Comparison of ENCODE assay signal across 28 mouse cellular contexts in genomic region chr11:116484261-116484660, GRCm38 (mm10). TPM values are rescaled to one million over a fixed set of nuclear protein-coding genes. Genes with fewer than 3 reads are reported as not detected.
DNase-seq lines count a peak whose midpoint lies in the region; ATAC-seq and TF ChIP-seq lines count a peak whose summit lies in the region.
"Had no signal": no experiment of that assay in that cellular context is flagged by ENCODE, and none has a peak within 500 bp of the region (broad histone marks: within the 10 kb centered on the region; RNA-seq: fewer than 3 reads in every experiment).

No protein-coding gene starts in this region.

- peaks cover 80% of the 10 kb centered on the region for H3K36me3 ChIP-seq in intestine, postnatal 0 days (ENCODE audit: control insufficient read depth, insufficient read depth)
- H3K36me3 ChIP-seq in intestine, embryonic 16.5 days (ENCODE audit: control insufficient read depth, insufficient read depth, low read length), result peaks cover 35% of the 10 kb centered on the region
- H3K36me3 ChIP-seq in kidney, embryonic 15.5 days, result peaks cover 92% of the 10 kb centered on the region
- H3K36me3 ChIP-seq in liver, embryonic 13.5 days, result peaks cover 84% of the 10 kb centered on the region
- H3K36me3 ChIP-seq in liver, embryonic 12.5 days, result peaks cover 89% of the 10 kb centered on the region

- no peak overlapping the region for H3K9ac ChIP-seq in intestine, postnatal 0 days (ENCODE audit: low read depth, low read length)
- no peak overlapping the region for H3K9ac ChIP-seq in intestine, embryonic 16.5 days (ENCODE audit: low read depth, low read length)
- H3K9ac ChIP-seq in kidney, embryonic 15.5 days, result no peak overlapping the region
- no peak overlapping the region for H3K9ac ChIP-seq in liver, embryonic 13.5 days
- H3K9ac ChIP-seq in liver, embryonic 12.5 days, result no peak overlapping the region
- H3K9ac ChIP-seq: embryonic facial prominence, embryonic 13.5 days; forebrain, embryonic 12.5 days; forebrain, embryonic 15.5 days; heart, embryonic 13.5 days had no signal

- H3K4me3 ChIP-seq in intestine, postnatal 0 days (ENCODE audit: low read depth, low read length), result no peak overlapping the region
- no peak overlapping the region for H3K4me3 ChIP-seq in intestine, embryonic 16.5 days (ENCODE audit: low read length)
- no peak overlapping the region for H3K4me3 ChIP-seq in kidney, embryonic 15.5 days (replicated peaks)
- no peak overlapping the region for H3K4me3 ChIP-seq in liver, embryonic 13.5 days (replicated peaks)
- no peak overlapping the region for H3K4me3 ChIP-seq in liver, embryonic 12.5 days
- H3K4me3 ChIP-seq: embryonic facial prominence, embryonic 10.5 days; embryonic facial prominence, embryonic 13.5 days; erythroblast, embryonic 14.5 days; forebrain, embryonic 12.5 days; forebrain, embryonic 15.5 days; heart, adult 2 months; heart, embryonic 10.5 days; heart, embryonic 13.5 days had no signal

- WGBS in intestine, postnatal 0 days, result 78% methylated on average over 8 of the region's 8 CpGs
- WGBS in intestine, embryonic 16.5 days, result 79% methylated on average over 8 of the region's 8 CpGs
- WGBS in kidney, embryonic 15.5 days, result 86% methylated on average over 8 of the region's 8 CpGs
- 71% methylated on average over 8 of the region's 8 CpGs for WGBS in liver, embryonic 13.5 days (ENCODE audit: insufficient replicate concordance)
- 81% methylated on average over 8 of the region's 8 CpGs for WGBS in liver, embryonic 12.5 days (ENCODE audit: insufficient replicate concordance)

- peak overlapping the region; percentile 21; the same call in 1 of the 2 replicates for H3K27ac ChIP-seq in intestine, postnatal 0 days (ENCODE audit: low read depth, low read length)
- no peak overlapping the region for H3K27ac ChIP-seq in intestine, embryonic 16.5 days (ENCODE audit: low read length)
- 0 out of 2 replicates have a peak overlapping the region, but pooled peaks have one; percentile 6 for H3K27ac ChIP-seq in kidney, embryonic 15.5 days
- peak overlapping the region; percentile 19 for H3K27ac ChIP-seq in liver, embryonic 13.5 days
- no peak overlapping the region for H3K27ac ChIP-seq in liver, embryonic 12.5 days
- H3K27ac ChIP-seq: embryonic facial prominence, embryonic 10.5 days; embryonic facial prominence, embryonic 13.5 days; forebrain, embryonic 12.5 days; forebrain, embryonic 15.5 days; heart, adult 2 months; heart, embryonic 10.5 days; heart, embryonic 13.5 days had no signal

- H3K27me3 ChIP-seq in intestine, postnatal 0 days (replicated peaks; ENCODE audit: control insufficient read depth, insufficient read depth, low read length), result no peaks in the 10 kb centered on the region
- H3K27me3 ChIP-seq in intestine, embryonic 16.5 days (replicated peaks; ENCODE audit: control insufficient read depth, insufficient read depth, low read length), result no peaks in the 10 kb centered on the region
- no peaks in the 10 kb centered on the region for H3K27me3 ChIP-seq in kidney, embryonic 15.5 days
- H3K27me3 ChIP-seq in liver, embryonic 13.5 days, result no peaks in the 10 kb centered on the region
- no peaks in the 10 kb centered on the region for H3K27me3 ChIP-seq in liver, embryonic 12.5 days (replicated peaks)
- H3K27me3 ChIP-seq: embryonic facial prominence, embryonic 13.5 days; forebrain, embryonic 12.5 days; forebrain, embryonic 15.5 days; heart, embryonic 13.5 days had no signal

- H3K4me1 ChIP-seq in intestine, postnatal 0 days (replicated peaks; ENCODE audit: control insufficient read depth, insufficient read depth, low read length), result no peaks in the 10 kb centered on the region
- H3K4me1 ChIP-seq in intestine, embryonic 16.5 days (ENCODE audit: control insufficient read depth, insufficient read depth, low read length), result 0 out of 2 replicates have a peak, but pooled peaks cover 3% of the 10 kb centered on the region
- peaks cover 16% of the 10 kb centered on the region for H3K4me1 ChIP-seq in kidney, embryonic 15.5 days
- peaks cover 21% of the 10 kb centered on the region for H3K4me1 ChIP-seq in liver, embryonic 13.5 days (replicated peaks)
- peaks cover 8% of the 10 kb centered on the region for H3K4me1 ChIP-seq in liver, embryonic 12.5 days

- TF ChIP-seq CTCF in intestine, postnatal 0 days (IDR thresholded peaks at IDR 0.05; ENCODE audit: low read depth), result no peak

- no peak for ATAC-seq in intestine, postnatal 0 days
- ATAC-seq in intestine, embryonic 16.5 days, result no peak
- no peak for ATAC-seq in kidney, embryonic 15.5 days (replicated peaks; ENCODE audit: low FRiP score)
- no peak for ATAC-seq in liver, embryonic 13.5 days (ENCODE audit: low read depth)
- no peak for ATAC-seq in liver, embryonic 12.5 days
- ATAC-seq: activated CD4-positive, CD25-positive, alpha-beta regulatory T cell, adult 4 months; forebrain, embryonic 15.5 days had no signal

- DNase-seq in kidney, postnatal 10 days, result no peak
- no peak for DNase-seq in liver, embryonic 13.5 days
- DNase-seq in yolk sac, embryonic 10.5 days (ENCODE audit: low spot score), result peak; percentile 69
- no peak for DNase-seq in ovary, adult 18-20 months (ENCODE audit: low spot score)
- DNase-seq: adrenal gland, adult 8-10 months; adrenal gland, postnatal 25 days; cerebellum, adult 11-12 months; cerebellum, adult 8-10 months; cerebellum, postnatal 10 days; cerebellum, postnatal 36 days; embryo, embryonic 11 days; gastrocnemius, postnatal 10 days; gastrocnemius, postnatal 36 days; heart, adult 2 months; heart, postnatal 14 days; heart, postnatal 4 days had no signal

- H3K4me2 ChIP-seq in intestine, postnatal 0 days (replicated peaks; ENCODE audit: low read depth), result no peak overlapping the region
- no peak overlapping the region for H3K4me2 ChIP-seq in intestine, embryonic 16.5 days (ENCODE audit: low read depth, low read length)
- no peak overlapping the region for H3K4me2 ChIP-seq in kidney, embryonic 15.5 days
- H3K4me2 ChIP-seq in liver, embryonic 13.5 days, result no peak overlapping the region
- H3K4me2 ChIP-seq in liver, embryonic 12.5 days, result no peak overlapping the region
- H3K4me2 ChIP-seq: embryonic facial prominence, embryonic 13.5 days; forebrain, embryonic 12.5 days; forebrain, embryonic 15.5 days; heart, embryonic 13.5 days had no signal

- H3K9me3 ChIP-seq in intestine, postnatal 0 days (ENCODE audit: control insufficient read depth), result no peaks in the 10 kb centered on the region
- H3K9me3 ChIP-seq in intestine, embryonic 16.5 days (ENCODE audit: control insufficient read depth, low read length), result no peaks in the 10 kb centered on the region
- H3K9me3 ChIP-seq in kidney, embryonic 15.5 days (replicated peaks), result no peaks in the 10 kb centered on the region
- no peaks in the 10 kb centered on the region for H3K9me3 ChIP-seq in liver, embryonic 13.5 days (replicated peaks)
- H3K9me3 ChIP-seq in liver, embryonic 12.5 days (replicated peaks), result 0 out of 2 replicates have a peak, but pooled peaks cover 6% of the 10 kb centered on the region
- H3K9me3 ChIP-seq: embryonic facial prominence, embryonic 13.5 days; forebrain, embryonic 12.5 days; forebrain, embryonic 15.5 days; heart, embryonic 10.5 days had no signal

RNA-seq across cellular contexts. Expression of gene Prpsap1, which starts 9.7 kb away (rescaled TPM):
- polyA plus RNA-seq in intestine, postnatal 0 days (2015; fragmentation: Nextera tagmentation; extraction: Ambion mirVana), result 177 and 194 TPM in 2 replicates
- 260 and 274 TPM in 2 replicates for polyA plus RNA-seq in intestine, embryonic 16.5 days (2015; fragmentation: Nextera tagmentation; extraction: Ambion mirVana)
- polyA plus RNA-seq in kidney, embryonic 15.5 days (2015; fragmentation: Nextera tagmentation; extraction: Ambion mirVana), result 196 and 208 TPM in 2 replicates
- 59.3 and 62.7 TPM in 2 replicates for polyA plus RNA-seq in liver, embryonic 13.5 days (2015; fragmentation: Nextera tagmentation; extraction: Ambion mirVana)
- polyA plus RNA-seq in liver, embryonic 12.5 days (2016; fragmentation: Nextera tagmentation; extraction: Ambion mirVana), result 69.9 and 77.1 TPM in 2 replicates

RNA-seq across cellular contexts. Expression of gene Qrich2, which starts 18.2 kb away (rescaled TPM):
- polyA plus RNA-seq in intestine, postnatal 0 days (2015; fragmentation: Nextera tagmentation; extraction: Ambion mirVana), result 0.14 TPM in 1 of 2 replicates, not detected in the other
- polyA plus RNA-seq in intestine, embryonic 16.5 days (2015; fragmentation: Nextera tagmentation; extraction: Ambion mirVana), result 0.39 TPM in 2 replicates
- 0.14 and 0.30 TPM in 2 replicates for polyA plus RNA-seq in kidney, embryonic 15.5 days (2015; fragmentation: Nextera tagmentation; extraction: Ambion mirVana)
- polyA plus RNA-seq in liver, embryonic 13.5 days (2015; fragmentation: Nextera tagmentation; extraction: Ambion mirVana), result not detected in 2 replicates
- not detected in 2 replicates for polyA plus RNA-seq in liver, embryonic 12.5 days (2016; fragmentation: Nextera tagmentation; extraction: Ambion mirVana)
- polyA plus RNA-seq: activated CD4-positive, CD25-positive, alpha-beta regulatory T cell, adult 4 months; erythroblast, embryonic 14.5 days; forebrain, embryonic 12.5 days; forebrain, embryonic 15.5 days; heart, embryonic 13.5 days had no signal

RNA-seq across cellular contexts. Expression of gene Sphk1, which starts 46.5 kb away (rescaled TPM):
- 2.5 and 3.3 TPM in 2 replicates for polyA plus RNA-seq in intestine, postnatal 0 days (2015; fragmentation: Nextera tagmentation; extraction: Ambion mirVana)
- 3.9 and 5.2 TPM in 2 replicates for polyA plus RNA-seq in intestine, embryonic 16.5 days (2015; fragmentation: Nextera tagmentation; extraction: Ambion mirVana)
- polyA plus RNA-seq in kidney, embryonic 15.5 days (2015; fragmentation: Nextera tagmentation; extraction: Ambion mirVana), result 4.1 and 6.3 TPM in 2 replicates
- 28.5 and 32.7 TPM in 2 replicates for polyA plus RNA-seq in liver, embryonic 13.5 days (2015; fragmentation: Nextera tagmentation; extraction: Ambion mirVana)
- 26.9 and 28.0 TPM in 2 replicates for polyA plus RNA-seq in liver, embryonic 12.5 days (2016; fragmentation: Nextera tagmentation; extraction: Ambion mirVana)
- polyA plus RNA-seq: activated CD4-positive, CD25-positive, alpha-beta regulatory T cell, adult 4 months had no signal

RNA-seq across cellular contexts. Expression of gene Ubald2, which starts 50.4 kb away (rescaled TPM):
- polyA plus RNA-seq in intestine, postnatal 0 days (2015; fragmentation: Nextera tagmentation; extraction: Ambion mirVana), result 60.2 and 60.6 TPM in 2 replicates
- polyA plus RNA-seq in intestine, embryonic 16.5 days (2015; fragmentation: Nextera tagmentation; extraction: Ambion mirVana), result 47.2 and 55.0 TPM in 2 replicates
- 45.7 and 58.1 TPM in 2 replicates for polyA plus RNA-seq in kidney, embryonic 15.5 days (2015; fragmentation: Nextera tagmentation; extraction: Ambion mirVana)
- 28.2 and 33.0 TPM in 2 replicates for polyA plus RNA-seq in liver, embryonic 13.5 days (2015; fragmentation: Nextera tagmentation; extraction: Ambion mirVana)
- 32.3 and 32.6 TPM in 2 replicates for polyA plus RNA-seq in liver, embryonic 12.5 days (2016; fragmentation: Nextera tagmentation; extraction: Ambion mirVana)

Comparison
In these comparisons a context has a peak if more than half of its experiments do, and no peak if none do; other contexts are left out.
1. H3K27ac ChIP-seq: peak in intestine, postnatal 0 days (single experiment), kidney, embryonic 15.5 days (single experiment) and liver, embryonic 13.5 days (single experiment); none in intestine, embryonic 16.5 days (single experiment) and liver, embryonic 12.5 days (single experiment).